Mouse (Mus musculus) spleen, adult 2 months (tissue): ENCODE measurements at regions not wholly inside any gene's neighbourhood (a gene's known extent, or its start where the extent isn't known, plus 50 kb on each side); places are given as distances from the start of the nearest gene placed in this dataset.

ENCODE experiments used
- CTCF ChIP-seq: fragments of 200-500 bp; IDR thresholded peaks from 2 replicates; pipeline ENCODE4 v1.5.1; 2011; ENCODE audit warnings: mild to moderate bottlenecking, inconsistent platforms; ENCODE audit not compliant: insufficient read depth, insufficient read length, insufficient replicate concordance; ENCODE audit errors: extremely low read depth
- POLR2A ChIP-seq: fragments of 200-500 bp; IDR thresholded peaks from 2 replicates; pipeline ENCODE4 v1.6.1; 2011; ENCODE audit warnings: low read depth, low read length, inconsistent platforms

DNA sequence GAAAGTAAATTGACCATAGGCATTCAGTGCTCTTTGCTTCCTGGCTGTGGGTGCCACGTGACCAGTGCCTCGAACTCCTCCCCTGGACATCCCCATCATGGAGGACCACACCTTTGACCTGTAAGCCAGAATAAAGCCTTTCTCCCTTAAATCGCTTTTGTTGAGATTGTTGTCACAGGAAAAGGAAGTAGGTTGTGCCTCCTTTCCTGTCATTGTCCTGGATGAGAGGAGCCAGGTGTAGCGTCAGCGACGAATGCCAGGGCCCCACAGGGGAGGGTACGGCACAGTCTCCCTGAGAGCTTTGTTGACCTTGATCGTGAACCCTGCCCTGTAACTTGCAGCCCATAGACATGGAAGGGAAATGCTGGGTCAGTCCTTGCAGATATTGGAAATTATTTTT is 952.8 kb downstream of the 4930447A16Rik start:
- TF ChIP-seq POLR2A (no peak), CTCF (no peak)
